Mouse (Mus musculus) neural tube, embryonic 14.5 days (tissue): ENCODE measurements around the gene Myo1e. TPM values are rescaled to one million over a fixed set of nuclear protein-coding genes. Genes with fewer than 3 reads are reported as not detected.

ENCODE experiments used
- ATAC-seq: fragments of 200-750 bp; cut with Nextera tagmentation; 2 replicates; pipeline ENCODE4 v1.8.0; 2017; ENCODE audit warnings: low read depth, mild to moderate bottlenecking, moderate TSS enrichment, moderate library complexity
- H3K27ac ChIP-seq: fragments of 300-500 bp; sonication (generic); 2 replicates; pipeline ENCODE4 v1.5.1; 2014; ENCODE audit warnings: low read depth, mild to moderate bottlenecking, control low read depth, low read length, moderate library complexity, mixed read lengths
- H3K27me3 ChIP-seq: fragments of 300-500 bp; sonication (generic); 2 replicates; pipeline ENCODE4 v1.6.1; 2014; ENCODE audit warnings: low read length; ENCODE audit not compliant: control insufficient read depth, insufficient read depth
- H3K36me3 ChIP-seq: fragments of 300-500 bp; sonication (generic); 2 replicates; pipeline ENCODE4 v1.6.1; 2014; ENCODE audit warnings: low read length, mixed read lengths; ENCODE audit not compliant: control insufficient read depth, insufficient read depth
- H3K4me1 ChIP-seq: fragments of 300-500 bp; sonication (generic); 2 replicates; pipeline ENCODE4 v1.6.1; 2014; ENCODE audit warnings: low read length; ENCODE audit not compliant: control insufficient read depth, insufficient read depth
- H3K4me2 ChIP-seq: fragments of 300-500 bp; sonication (generic); 2 replicates; pipeline ENCODE4 v1.6.1; 2014; ENCODE audit warnings: mild to moderate bottlenecking, low read depth, low read length, control low read depth
- H3K4me3 ChIP-seq: fragments of 300-500 bp; sonication (generic); 2 replicates; pipeline ENCODE4 v1.5.1; 2014; ENCODE audit warnings: low read depth, low read length, control low read depth, mixed read lengths
- H3K9ac ChIP-seq: fragments of 300-500 bp; sonication (generic); replicated peaks from 2 replicates; pipeline ENCODE4 v1.6.1; 2014; ENCODE audit warnings: low read depth, mild to moderate bottlenecking, control low read depth, low read length, mixed read lengths
- H3K9me3 ChIP-seq: fragments of 300-500 bp; sonication (generic); 2 replicates; pipeline ENCODE4 v1.6.1; 2016; ENCODE audit warnings: low read length; ENCODE audit not compliant: control insufficient read depth
- WGBS: fragments of 180-500 bp; shearing (Covaris S2); extraction: QIAGEN DNeasy Blood & Tissue Kit; methylation state at CpG from one replicate; pipeline ENCODE4 v1.1.7; 2014; 5-methylcytosine and 5-hydroxymethylcytosine counted together
- polyA plus RNA-seq: library from polyadenylated mRNA; unstranded; fragments of >200 nt; fragmentation: Nextera tagmentation; extraction: Ambion mirVana; gene quantifications from 2 replicates; pipeline ENCODE4 v1.2.1, GENCODE M21; 2014

Myo1e gene
- polyA plus RNA-seq, 1 experiment from 2014 or later: 3.6 TPM

DNA sequence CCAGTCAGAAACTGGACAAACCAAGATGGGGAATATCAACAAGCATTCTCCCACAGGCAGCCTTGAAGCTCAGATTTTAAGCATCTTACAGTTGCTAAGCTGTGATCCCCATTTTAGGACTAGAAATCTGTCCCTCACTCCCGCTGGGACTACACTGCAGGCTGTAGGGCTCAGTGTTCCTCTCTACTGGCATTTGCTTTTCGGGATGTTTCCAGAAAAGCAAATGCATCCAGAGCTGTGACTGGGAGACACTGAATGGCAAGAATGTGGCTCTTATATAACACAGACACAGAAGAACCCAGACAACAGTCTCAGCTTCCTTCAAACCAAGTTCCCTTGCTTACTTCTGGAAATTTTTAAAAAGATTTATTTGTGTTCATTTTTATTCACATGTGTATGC lies 158.8 kb downstream of the Myo1e start:
- Histone ChIP-seq H3K4me3 (no peak overlapping the region), H3K27me3 (no peaks in the 10 kb centered on the region), H3K4me2 (no peak overlapping the region), H3K27ac (no peak overlapping the region), H3K36me3 (no peaks in the 10 kb centered on the region), H3K9ac (no peak overlapping the region), H3K9me3 (no peaks in the 10 kb centered on the region), H3K4me1 (no peaks in the 10 kb centered on the region)
- ATAC-seq: no peak
- WGBS: 86% methylated on average over 2 of the region's 2 CpGs

DNA sequence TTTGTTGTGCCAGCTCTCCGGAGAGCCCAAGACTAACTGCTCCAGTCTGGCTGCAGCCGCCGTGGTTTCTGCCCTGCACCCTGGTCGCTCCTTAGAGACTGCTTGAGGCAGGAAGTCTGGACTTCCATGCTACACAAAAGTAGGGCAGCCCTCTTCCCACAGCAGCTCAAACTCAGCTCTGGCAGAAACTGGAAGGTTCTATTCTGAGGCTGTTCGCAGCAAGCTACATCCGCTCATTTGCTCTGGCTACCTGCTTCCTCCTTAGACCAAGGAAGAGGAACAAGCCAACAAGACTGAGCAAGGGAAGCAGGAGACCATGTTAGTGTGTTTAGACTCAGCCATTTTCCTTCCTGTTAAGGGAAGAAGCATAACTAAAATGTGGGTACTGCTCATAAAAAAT lies 159.7 kb downstream of the Myo1e start:
- Histone ChIP-seq H3K9me3 (no peaks in the 10 kb centered on the region), H3K27ac (no peak overlapping the region), H3K27me3 (no peaks in the 10 kb centered on the region), H3K4me3 (no peak overlapping the region), H3K4me1 (no peaks in the 10 kb centered on the region), H3K9ac (no peak overlapping the region), H3K4me2 (no peak overlapping the region), H3K36me3 (no peaks in the 10 kb centered on the region)
- ATAC-seq: no peak
- WGBS: 93% methylated on average over 6 of the region's 6 CpGs

DNA sequence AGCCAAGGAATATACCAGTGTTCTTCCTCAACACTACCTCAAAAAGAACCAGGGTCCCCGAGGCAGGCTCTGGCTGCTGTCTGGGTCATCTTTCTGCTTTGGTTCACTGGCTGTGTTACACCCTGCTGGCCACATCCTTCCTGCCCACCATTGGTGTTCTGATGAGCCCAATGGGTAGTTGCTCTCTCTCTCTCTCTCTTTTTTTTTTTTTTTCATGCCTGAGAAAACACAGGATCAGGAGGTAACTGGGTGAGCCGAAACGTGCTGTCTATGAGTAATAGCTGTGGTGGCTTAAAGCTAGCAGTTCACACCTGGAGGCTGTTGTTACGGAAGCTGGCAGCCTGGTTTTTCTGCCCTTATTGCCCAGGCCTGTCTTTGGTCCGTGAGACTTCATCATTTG lies 164.5 kb downstream of the Myo1e start:
- ATAC-seq: no peak
- no peaks in the 10 kb centered on the region for H3K36me3 ChIP-seq
- H3K4me2 ChIP-seq: no peak overlapping the region
- no peaks in the 10 kb centered on the region for H3K27me3 ChIP-seq
- WGBS: 72% methylated on average over 5 of the region's 5 CpGs
- no peaks in the 10 kb centered on the region for H3K4me1 ChIP-seq
- no peak overlapping the region for H3K4me3 ChIP-seq
- H3K27ac ChIP-seq: no peak overlapping the region
- no peaks in the 10 kb centered on the region for H3K9me3 ChIP-seq
- H3K9ac ChIP-seq: no peak overlapping the region

DNA sequence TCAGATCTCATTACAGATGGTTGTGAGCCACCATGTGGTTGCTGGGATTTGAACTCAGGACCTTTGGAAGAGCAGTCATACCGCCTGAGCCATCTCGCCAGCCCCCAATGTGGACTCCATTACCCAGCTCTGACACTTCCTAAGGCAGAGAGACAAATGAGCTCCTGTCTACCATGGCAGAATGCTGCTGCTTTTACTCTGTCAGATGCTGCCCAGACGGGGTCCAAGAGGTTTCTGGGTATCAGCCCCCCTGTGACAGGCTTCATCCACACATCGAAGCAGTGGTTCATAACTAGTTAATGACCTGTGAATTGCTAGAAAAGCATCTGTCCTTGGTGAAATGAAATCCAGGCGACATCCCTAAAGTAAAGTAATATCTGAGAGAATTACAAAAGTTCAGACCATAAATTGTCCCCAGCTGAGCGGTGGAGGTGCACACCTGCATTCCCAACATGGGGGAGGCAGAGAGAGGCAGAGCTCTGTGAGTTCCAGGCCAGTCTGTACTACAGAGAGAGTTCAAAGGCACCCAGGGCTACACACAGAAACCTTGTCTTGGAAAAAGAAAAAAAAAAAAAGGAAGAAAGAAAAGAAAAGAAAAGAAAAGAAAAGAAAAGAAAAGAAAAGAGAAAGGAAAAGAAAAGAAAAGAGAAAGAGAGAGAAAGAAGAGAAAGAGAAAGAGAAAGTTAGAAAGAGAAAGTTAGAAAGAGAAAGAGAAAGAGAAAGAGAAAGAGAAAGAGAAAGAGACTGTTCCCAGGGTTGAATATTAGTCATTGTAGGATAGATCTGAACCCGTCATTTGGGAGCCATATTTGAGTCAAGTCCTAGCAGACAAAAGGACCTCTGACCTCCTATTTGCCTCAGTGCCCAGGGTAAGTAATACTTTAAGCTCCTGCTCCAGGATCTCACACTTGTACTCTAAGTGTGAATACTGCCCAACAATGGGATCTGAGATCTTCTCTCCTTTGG lies 172.6 kb downstream of the Myo1e start:
- Histone ChIP-seq H3K4me3 (no peak overlapping the region), H3K27me3 (no peaks in the 10 kb centered on the region), H3K27ac (no peak overlapping the region), H3K4me2 (no peak overlapping the region), H3K36me3 (no peaks in the 10 kb centered on the region), H3K9ac (no peak overlapping the region), H3K9me3 (no peaks in the 10 kb centered on the region), H3K4me1 (no peaks in the 10 kb centered on the region)
- ATAC-seq: no peak
- 76% methylated on average over 7 of the region's 7 CpGs for WGBS

DNA sequence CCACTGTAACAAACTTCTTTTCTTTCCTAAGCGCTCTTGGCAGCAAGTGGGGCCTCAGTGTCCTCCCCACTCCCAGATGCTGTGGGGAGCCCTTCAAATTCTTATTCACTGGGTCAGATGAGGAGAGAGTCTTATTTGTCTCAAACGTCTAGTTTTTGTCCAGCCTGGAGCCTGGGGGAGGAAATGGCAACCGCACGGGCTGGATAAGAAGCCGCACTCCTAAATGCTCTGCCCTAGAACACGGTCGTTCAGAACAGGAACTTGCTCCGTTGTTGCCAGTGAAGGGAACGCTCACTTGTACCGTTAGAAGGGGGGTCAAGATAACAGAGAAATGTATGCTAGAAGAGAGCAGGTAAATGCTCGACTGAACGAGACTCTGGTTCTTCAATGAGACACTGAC lies 174.9 kb downstream of the Myo1e start:
- Histone ChIP-seq H3K9ac (no peak overlapping the region), H3K36me3 (no peaks in the 10 kb centered on the region), H3K27ac (no peak overlapping the region), H3K9me3 (no peaks in the 10 kb centered on the region), H3K4me1 (no peaks in the 10 kb centered on the region), H3K4me3 (no peak overlapping the region), H3K4me2 (no peak overlapping the region), H3K27me3 (no peaks in the 10 kb centered on the region)
- WGBS: 78% methylated on average over 12 of the region's 12 CpGs
- no peak for ATAC-seq

DNA sequence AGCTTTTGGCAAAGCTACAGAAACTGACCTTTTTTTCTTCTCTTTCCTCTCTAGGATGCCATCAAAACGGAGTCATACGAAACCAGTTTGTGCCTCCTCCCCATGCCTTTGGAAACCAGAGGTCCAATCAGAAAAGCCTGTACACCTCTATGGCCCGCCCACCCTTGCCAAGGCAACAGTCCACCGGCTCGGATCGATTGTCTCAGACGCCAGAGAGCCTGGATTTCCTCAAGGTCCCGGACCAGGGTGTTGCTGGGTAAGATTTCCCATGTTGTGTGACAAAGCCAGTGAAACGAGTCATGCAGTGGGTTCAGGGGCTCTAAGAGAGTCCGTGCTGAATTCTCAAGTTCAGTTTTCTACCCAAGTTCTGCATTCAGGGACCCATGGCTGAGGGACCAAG lies 176.6 kb downstream of the Myo1e start:
- Histone ChIP-seq H3K27me3 (no peaks in the 10 kb centered on the region), H3K4me3 (no peak overlapping the region), H3K4me2 (no peak overlapping the region), H3K27ac (no peak overlapping the region), H3K9ac (no peak overlapping the region), H3K9me3 (no peaks in the 10 kb centered on the region), H3K4me1 (no peaks in the 10 kb centered on the region), H3K36me3 (no peaks in the 10 kb centered on the region)
- ATAC-seq: no peak
- WGBS: 77% methylated on average over 10 of the region's 10 CpGs

DNA sequence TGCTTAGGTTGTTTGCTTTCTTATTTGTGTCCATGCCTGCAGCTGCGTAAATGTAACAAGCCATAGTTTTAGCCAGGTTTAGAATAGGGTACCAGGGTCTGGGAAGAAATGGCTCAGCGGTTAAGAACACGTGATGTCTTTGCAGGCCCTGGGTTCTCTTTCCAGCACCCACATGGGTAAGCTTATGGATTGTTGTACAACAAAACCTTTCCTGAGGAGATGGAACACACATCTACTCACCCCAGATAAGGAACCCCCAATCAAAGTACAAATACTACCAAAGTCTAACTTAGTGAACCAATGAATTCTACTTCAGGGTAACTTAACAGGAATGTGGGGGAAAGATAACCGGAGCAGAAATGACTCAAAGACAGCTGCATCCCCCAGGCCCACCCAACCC lies 177.3 kb downstream of the Myo1e start:
- no peaks in the 10 kb centered on the region for H3K36me3 ChIP-seq
- no peak overlapping the region for H3K4me3 ChIP-seq
- H3K9ac ChIP-seq: no peak overlapping the region
- no peaks in the 10 kb centered on the region for H3K27me3 ChIP-seq
- ATAC-seq: no peak
- H3K27ac ChIP-seq: no peak overlapping the region
- WGBS: 98% methylated on average over 4 of the region's 4 CpGs
- H3K4me1 ChIP-seq: no peaks in the 10 kb centered on the region
- H3K9me3 ChIP-seq: no peaks in the 10 kb centered on the region
- no peak overlapping the region for H3K4me2 ChIP-seq

DNA sequence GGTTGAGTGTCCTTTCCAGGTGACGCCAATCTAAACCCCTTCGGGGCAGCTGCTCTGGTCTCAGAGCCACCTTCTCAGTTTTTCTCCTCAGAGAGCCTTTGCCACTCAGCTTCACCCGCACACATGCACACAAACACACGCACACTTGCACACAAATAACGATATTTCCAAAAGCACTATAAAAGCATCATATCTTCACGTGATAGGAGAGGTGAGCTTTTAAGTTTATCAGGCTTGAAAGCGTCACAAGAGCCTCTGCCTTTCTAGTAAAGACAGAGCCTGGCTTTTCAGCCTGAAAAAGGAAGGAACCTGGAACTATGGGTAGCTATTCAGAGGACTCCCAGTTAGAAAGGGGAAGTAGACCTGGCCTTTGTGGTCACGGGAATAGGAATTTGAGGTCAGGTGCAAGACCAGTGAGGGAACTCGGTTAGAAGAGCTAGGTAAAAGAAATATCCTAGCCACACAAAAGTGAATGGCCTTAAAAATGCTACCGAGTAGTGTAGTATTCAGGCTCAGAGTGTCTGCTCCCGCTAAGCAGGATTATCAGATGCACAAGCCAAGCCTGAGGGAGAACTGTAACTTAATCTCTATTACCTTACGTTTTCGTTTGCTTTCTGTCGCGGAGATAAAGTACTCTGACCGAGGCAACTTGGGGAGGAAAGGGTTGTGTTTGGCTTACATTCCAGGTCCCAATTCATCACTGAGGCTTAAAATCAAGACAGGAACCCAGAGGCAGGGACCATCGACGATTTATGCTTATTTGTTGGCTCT lies 178.0 kb downstream of the Myo1e start:
- no peak overlapping the region for H3K27ac ChIP-seq
- H3K27me3 ChIP-seq: no peaks in the 10 kb centered on the region
- no peaks in the 10 kb centered on the region for H3K4me1 ChIP-seq
- no peak overlapping the region for H3K4me2 ChIP-seq
- H3K9ac ChIP-seq: no peak overlapping the region
- H3K4me3 ChIP-seq: no peak overlapping the region
- H3K36me3 ChIP-seq: no peaks in the 10 kb centered on the region
- 92% methylated on average over 18 of the region's 18 CpGs for WGBS
- ATAC-seq: no peak
- no peaks in the 10 kb centered on the region for H3K9me3 ChIP-seq
